Mouse (Mus musculus): ENCODE measurements around the gene Lsm6.

DNA sequence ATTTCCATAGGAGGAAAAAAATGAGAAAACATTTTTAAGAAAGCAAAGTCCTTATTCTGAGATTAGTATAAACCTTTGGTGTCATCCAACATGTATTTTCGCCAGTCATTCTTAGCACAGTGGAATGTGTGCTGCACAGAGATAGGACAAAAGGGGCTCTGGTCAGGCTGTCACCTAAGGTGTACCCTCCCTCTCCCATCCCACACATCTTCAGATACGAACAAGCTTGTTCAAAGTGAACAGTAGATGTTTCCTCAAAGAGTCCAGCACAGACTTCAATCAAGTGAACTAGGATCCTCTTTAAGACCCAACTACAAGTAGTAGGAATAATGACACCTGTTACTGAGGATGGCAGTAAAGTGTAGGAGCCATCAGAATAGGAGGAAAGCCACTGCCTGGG is 12.1 kb downstream of the Lsm6 start:
- TF ChIP-seq CTCF (IDR thresholded peaks at IDR 0.05; ENCODE audit: borderline replicate concordance, control insufficient read depth, extremely low read depth, insufficient read depth, low read length, poor library complexity) (no peak), POLR2A (IDR thresholded peaks at IDR 0.05; ENCODE audit: control insufficient read depth, extremely low read depth, insufficient read depth, low read length, poor library complexity) (no peak)

All from thymus, adult 2 months (tissue).